Mouse (Mus musculus) lung, embryonic 14.5 days (tissue): ENCODE results near the gene Exph5. TPM values are rescaled to one million over a fixed set of nuclear protein-coding genes. Genes with fewer than 3 reads are reported as not detected.

ENCODE experiments used
- ATAC-seq: fragments of 200-750 bp; cut with Nextera tagmentation; 2 replicates; pipeline ENCODE4 v1.8.0; 2017; ENCODE audit warnings: mild to moderate bottlenecking, moderate TSS enrichment, moderate library complexity; ENCODE audit not compliant: insufficient read depth
- DNase-seq: peaks from one replicate; pipeline ENCODE4 v3.0.0-alpha.2; 2015
- H3K27ac ChIP-seq: fragments of 300-500 bp; sonication (generic); 2 replicates; pipeline ENCODE4 v1.5.1; 2014; ENCODE audit warnings: low read depth, mild to moderate bottlenecking, moderate library complexity
- H3K27me3 ChIP-seq: fragments of 300-500 bp; sonication (generic); 2 replicates; pipeline ENCODE4 v1.6.1; 2014; ENCODE audit warnings: low read length, control low read depth; ENCODE audit not compliant: insufficient read depth
- H3K36me3 ChIP-seq: fragments of 300-500 bp; sonication (generic); 2 replicates; pipeline ENCODE4 v1.6.1; 2014; ENCODE audit warnings: control low read depth; ENCODE audit not compliant: insufficient read depth
- H3K4me1 ChIP-seq: fragments of 300-500 bp; sonication (generic); 2 replicates; pipeline ENCODE4 v1.6.1; 2014; ENCODE audit warnings: antibody characterized with exemption, control low read depth; ENCODE audit not compliant: insufficient read depth
- H3K4me2 ChIP-seq: fragments of 300-500 bp; sonication (generic); 2 replicates; pipeline ENCODE4 v1.6.1; 2014; ENCODE audit warnings: mild to moderate bottlenecking
- H3K4me3 ChIP-seq: fragments of 300-500 bp; sonication (generic); 2 replicates; pipeline ENCODE4 v1.5.1; 2014; ENCODE audit warnings: low read depth, low read length
- H3K9ac ChIP-seq: fragments of 300-500 bp; sonication (generic); 2 replicates; pipeline ENCODE4 v1.6.1; 2014
- H3K9me3 ChIP-seq: fragments of 300-500 bp; sonication (generic); 2 replicates; pipeline ENCODE4 v1.6.1; 2016; ENCODE audit warnings: low read depth, low read length, control low read depth
- CTCF ChIP-seq: IDR thresholded peaks from 2 replicates; pipeline ENCODE4 v1.5.1; 2016; ENCODE audit warnings: antibody characterized with exemption, low read depth
- WGBS: fragments of 180-500 bp; shearing (Covaris S2); extraction: QIAGEN DNeasy Blood & Tissue Kit; methylation state at CpG from one replicate; pipeline ENCODE4 v1.1.7; 2014; 5-methylcytosine and 5-hydroxymethylcytosine counted together
- polyA plus RNA-seq: library from polyadenylated mRNA; unstranded; fragments of >200 nt; fragmentation: Nextera tagmentation; extraction: Ambion mirVana; gene quantifications from 2 replicates; pipeline ENCODE4 v1.2.1, GENCODE M21; 2014

Exph5 gene
- polyA plus RNA-seq, 1 experiment from 2014 or later, result 5.0 TPM

DNA sequence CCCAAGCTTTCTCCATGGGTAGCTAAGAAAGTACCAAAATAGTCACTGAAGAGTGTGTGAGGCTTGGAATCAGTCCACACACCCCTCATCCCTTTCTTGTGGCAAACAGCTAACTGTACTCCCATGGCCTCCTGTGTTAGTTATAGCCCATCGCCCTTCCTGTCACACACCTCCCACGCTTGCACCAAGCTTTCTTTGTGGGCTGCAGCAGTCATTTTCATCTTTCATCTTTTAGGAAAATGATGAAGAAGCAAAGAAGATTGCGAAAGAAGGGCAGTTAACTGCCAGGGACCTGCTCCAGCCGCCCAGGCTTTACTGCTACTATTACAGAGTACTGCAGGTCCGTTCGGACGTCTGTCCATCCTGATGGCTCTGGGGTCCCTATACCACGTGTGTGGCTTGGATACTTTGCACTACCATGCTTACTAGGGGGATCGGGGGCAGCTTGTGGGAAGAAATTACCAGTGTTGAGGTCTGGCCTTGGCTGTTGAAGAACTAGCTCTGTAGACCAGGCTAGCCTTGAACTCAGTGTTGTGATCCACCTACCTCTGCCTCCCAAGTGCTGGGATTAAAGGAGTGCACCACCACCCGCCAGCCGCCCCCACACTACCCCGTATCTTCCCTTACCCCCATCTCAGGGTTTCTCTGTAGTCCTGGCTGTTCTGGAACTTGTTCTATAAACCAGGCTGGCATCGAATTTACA, 96.4 kb downstream of the Exph5 start:
- 70% methylated on average over 13 of the region's 13 CpGs for WGBS
- H3K4me2 ChIP-seq, result no peak overlapping the region
- no peak overlapping the region for H3K9ac ChIP-seq
- H3K4me1 ChIP-seq, result peaks cover 8% of the 10 kb centered on the region
- H3K36me3 ChIP-seq, result peaks cover 34% of the 10 kb centered on the region
- H3K4me3 ChIP-seq, result no peak overlapping the region
- H3K27me3 ChIP-seq, result no peaks in the 10 kb centered on the region
- no peak; the same call in 1 of the 2 replicates for ATAC-seq
- no peak for DNase-seq
- H3K9me3 ChIP-seq, result no peaks in the 10 kb centered on the region
- no peak for TF ChIP-seq CTCF
- H3K27ac ChIP-seq, result no peak overlapping the region

DNA sequence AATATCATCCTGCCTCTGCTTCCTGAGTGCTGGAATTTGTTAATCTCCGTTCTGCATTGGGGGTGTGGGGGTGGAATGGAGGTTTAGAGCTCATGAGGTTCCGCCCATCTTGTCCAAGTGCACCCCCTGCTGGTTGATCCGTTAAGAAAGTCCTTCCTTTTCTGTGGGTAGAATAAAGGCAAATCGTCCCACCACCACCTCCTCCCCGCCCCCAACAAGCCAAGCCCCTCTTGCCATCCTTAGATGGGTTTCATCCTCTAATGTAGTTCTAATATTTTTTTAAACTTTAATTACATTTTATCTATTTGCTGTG, 96.9 kb downstream of the Exph5 start:
- no peaks in the 10 kb centered on the region for H3K9me3 ChIP-seq
- no peak overlapping the region for H3K4me3 ChIP-seq
- TF ChIP-seq CTCF, result peak; percentile 76
- ATAC-seq, result no peak; the same call in 1 of the 2 replicates
- no peaks in the 10 kb centered on the region for H3K27me3 ChIP-seq
- no peak overlapping the region for H3K9ac ChIP-seq
- H3K4me1 ChIP-seq, result peaks cover 9% of the 10 kb centered on the region
- H3K36me3 ChIP-seq, result peaks cover 29% of the 10 kb centered on the region
- H3K4me2 ChIP-seq, result no peak overlapping the region
- DNase-seq, result peak; percentile 84
- H3K27ac ChIP-seq, result no peak overlapping the region
- WGBS, result 13% methylated on average over 5 of the region's 5 CpGs

DNA sequence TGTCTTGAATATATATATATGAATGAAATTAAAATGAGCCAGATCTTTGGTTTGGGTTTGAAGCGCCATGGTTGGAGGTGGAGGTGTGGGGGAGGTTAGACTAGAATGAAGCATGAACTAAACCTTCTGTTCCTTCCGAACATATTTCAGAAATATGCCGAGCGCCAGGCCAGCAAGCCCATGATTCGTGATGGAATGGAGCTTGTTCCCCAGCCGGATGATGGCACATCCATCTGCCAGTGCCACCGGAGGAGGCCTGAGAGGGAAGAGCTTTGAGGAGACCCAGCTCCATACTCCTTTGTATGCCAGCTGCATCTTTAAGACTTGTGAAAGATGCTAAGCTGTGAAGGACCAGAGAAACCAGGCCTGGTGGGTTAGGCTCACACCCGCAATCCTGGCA, 98.1 kb downstream of the Exph5 start:
- Histone ChIP-seq H3K4me3 (no peak overlapping the region), H3K9me3 (no peaks in the 10 kb centered on the region), H3K36me3 (peaks cover 24% of the 10 kb centered on the region), H3K27ac (no peak overlapping the region), H3K27me3 (no peaks in the 10 kb centered on the region), H3K4me1 (peaks cover 11% of the 10 kb centered on the region), H3K4me2 (no peak overlapping the region), H3K9ac (no peak overlapping the region)
- no peak for TF ChIP-seq CTCF
- WGBS, result 93% methylated on average over 8 of the region's 8 CpGs
- DNase-seq (no peak), ATAC-seq (no peak)

DNA sequence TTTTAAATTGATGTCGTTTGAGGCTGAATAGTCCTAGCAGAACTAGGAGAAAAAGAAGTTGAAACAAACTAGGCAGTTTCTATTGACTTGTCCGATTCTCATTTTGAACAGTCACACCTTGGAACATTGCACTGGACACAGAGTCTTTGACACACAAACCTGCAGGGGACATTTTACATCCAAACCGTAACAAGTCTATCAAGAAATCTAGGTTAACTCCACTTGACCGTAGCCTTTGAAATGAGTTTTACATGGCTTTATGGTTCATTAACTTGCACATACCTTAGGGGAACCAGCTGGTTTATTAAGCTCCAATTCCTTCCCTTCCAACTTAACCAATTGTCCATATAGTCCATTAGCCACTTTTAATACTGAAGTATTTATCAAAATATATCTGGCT, 99.2 kb downstream of the Exph5 start:
- no peak overlapping the region for H3K9ac ChIP-seq
- no peak overlapping the region for H3K27ac ChIP-seq
- H3K4me3 ChIP-seq, result no peak overlapping the region
- TF ChIP-seq CTCF, result no peak
- no peak overlapping the region for H3K4me2 ChIP-seq
- no peaks in the 10 kb centered on the region for H3K27me3 ChIP-seq
- DNase-seq (no peak), ATAC-seq (no peak)
- H3K36me3 ChIP-seq, result peaks cover 24% of the 10 kb centered on the region
- peaks cover 14% of the 10 kb centered on the region for H3K4me1 ChIP-seq
- 94% methylated on average over 4 of the region's 4 CpGs for WGBS
- H3K9me3 ChIP-seq, result no peaks in the 10 kb centered on the region

DNA sequence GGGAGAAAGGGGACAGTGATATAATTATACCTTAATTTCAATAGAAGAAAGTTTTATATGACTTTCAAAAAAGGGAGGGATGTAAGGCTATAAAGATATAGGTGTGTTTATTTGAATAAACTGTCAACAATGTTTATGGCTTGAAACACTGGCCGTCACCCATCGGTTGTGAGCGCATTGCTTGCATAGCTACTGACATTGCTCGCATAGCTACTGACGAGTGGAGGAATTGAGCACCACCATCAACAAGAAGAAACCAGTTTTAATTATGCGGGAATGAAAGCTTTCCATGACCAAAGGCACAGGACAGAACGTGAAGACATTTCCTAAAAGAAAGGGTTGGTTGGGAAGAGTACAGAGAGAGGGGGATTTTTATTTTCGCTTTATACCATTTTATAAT, 99.7 kb downstream of the Exph5 start:
- Histone ChIP-seq H3K27ac (no peak overlapping the region), H3K4me1 (peaks cover 14% of the 10 kb centered on the region), H3K27me3 (no peaks in the 10 kb centered on the region), H3K4me2 (no peak overlapping the region), H3K4me3 (no peak overlapping the region), H3K9me3 (no peaks in the 10 kb centered on the region), H3K36me3 (peaks cover 19% of the 10 kb centered on the region), H3K9ac (no peak overlapping the region)
- TF ChIP-seq CTCF, result no peak
- no peak for DNase-seq
- 81% methylated on average over 8 of the region's 8 CpGs for WGBS
- ATAC-seq, result no peak

DNA sequence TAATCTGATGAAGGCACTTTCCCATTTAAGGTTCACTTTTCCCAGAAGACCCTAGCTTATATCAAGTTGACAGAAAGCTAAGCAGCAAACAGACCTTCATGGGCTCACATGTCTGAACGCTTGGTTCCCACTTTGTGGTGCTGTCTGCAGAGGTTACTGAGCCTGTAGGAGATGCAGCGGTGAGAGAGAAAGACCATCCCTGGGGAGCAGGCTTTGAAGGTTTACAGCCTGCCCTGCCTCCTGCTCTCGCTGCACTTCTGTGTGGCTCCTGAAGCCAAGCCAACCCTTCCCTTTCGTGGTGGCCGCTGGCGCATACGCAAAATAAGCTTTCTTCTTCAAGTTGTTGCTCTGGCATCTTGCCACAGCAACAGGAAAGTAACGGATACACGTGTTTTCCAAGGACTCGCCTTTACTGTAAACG, 100.8 kb downstream of the Exph5 start, which contains the start of gene 4930550C14Rik:
Gene 4930550C14Rik (plus strand): TSS at position 35 of the 421 bp plus-strand sequence.
- H3K36me3 ChIP-seq, result peaks cover 16% of the 10 kb centered on the region
- H3K4me2 ChIP-seq, result peak within 1 kb of the TSS; percentile 52
- 16% methylated on average over 11 of the region's 11 CpGs for WGBS
- peak; percentile 85 for DNase-seq
- H3K4me3 ChIP-seq, result no peak within 1 kb of the TSS
- no peak for TF ChIP-seq CTCF
- peak; percentile 39; the same call in 1 of the 2 replicates for ATAC-seq
- peaks cover 14% of the 10 kb centered on the region for H3K4me1 ChIP-seq
- H3K27ac ChIP-seq, result peak within 1 kb of the TSS; percentile 78
- H3K27me3 ChIP-seq, result no peaks in the 10 kb centered on the region
- H3K9ac ChIP-seq, result peak within 1 kb of the TSS; percentile 34
- H3K9me3 ChIP-seq, result no peaks in the 10 kb centered on the region

DNA sequence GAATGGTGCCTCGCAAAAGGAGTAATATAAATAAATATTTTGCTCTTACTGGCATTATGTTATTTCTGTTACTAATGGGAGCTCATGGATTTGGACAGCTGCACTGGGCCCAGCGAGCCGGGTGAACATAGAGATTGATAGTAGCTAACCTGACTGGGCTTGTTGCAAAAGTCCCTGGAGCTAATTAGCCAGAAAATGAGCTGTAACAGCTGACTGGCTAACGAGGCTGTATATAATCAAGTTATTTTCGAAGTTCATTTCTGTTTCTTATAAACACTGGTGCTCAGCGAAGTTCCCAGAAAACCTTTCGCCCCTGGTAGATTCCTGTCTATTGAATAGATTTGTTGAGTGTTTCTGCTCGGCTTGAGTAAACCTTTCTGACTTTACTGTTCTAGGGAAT, 101.5 kb downstream of the Exph5 start:
- H3K36me3 ChIP-seq, result peaks cover 12% of the 10 kb centered on the region
- WGBS, result 71% methylated on average over 8 of the region's 8 CpGs
- peaks cover 14% of the 10 kb centered on the region for H3K4me1 ChIP-seq
- peak overlapping the region; percentile 52 for H3K4me2 ChIP-seq
- H3K9ac ChIP-seq, result no peak overlapping the region
- no peaks in the 10 kb centered on the region for H3K27me3 ChIP-seq
- no peaks in the 10 kb centered on the region for H3K9me3 ChIP-seq
- no peak for TF ChIP-seq CTCF
- DNase-seq, result no peak
- no peak for ATAC-seq
- H3K4me3 ChIP-seq, result no peak overlapping the region
- peak overlapping the region; percentile 78; the same call in 1 of the 2 replicates for H3K27ac ChIP-seq
